Mouse (Mus musculus): ENCODE results near the gene Nhp2. TPM values are rescaled to one million over a fixed set of nuclear protein-coding genes. Genes with fewer than 3 reads are reported as not detected.
"Not testable (repeated sequence)": the region's sequence is repeated elsewhere in the genome, so short reads cannot be mapped to it uniquely, and the experiment has no call there.

Nhp2 gene
- total RNA-seq, 2 experiments from 2014 or later: 44.8 to 48.4 TPM

DNA sequence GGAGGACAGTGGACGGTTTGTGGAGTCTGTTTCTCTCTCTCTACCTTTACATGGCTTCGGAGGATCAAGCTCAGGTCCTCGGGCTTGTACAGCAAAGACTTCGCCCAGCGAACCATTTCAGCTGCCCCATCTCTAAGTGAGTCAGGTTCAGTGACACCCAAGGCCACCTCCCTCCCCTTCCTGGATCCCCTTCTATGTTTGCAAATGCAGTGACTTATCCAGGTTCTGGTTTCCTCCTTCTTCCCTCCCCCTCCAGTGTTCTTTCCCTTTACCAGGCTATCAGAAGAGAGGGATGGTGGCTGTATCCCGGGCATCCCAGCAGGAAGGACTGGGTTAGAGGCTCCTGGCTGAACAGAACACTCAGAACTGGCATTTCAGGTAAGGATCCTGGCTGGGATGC lies 34.2 kb downstream of the Nhp2 start:
- DNase-seq (ENCODE audit: low spot score in 2 of 2): no peak

DNA sequence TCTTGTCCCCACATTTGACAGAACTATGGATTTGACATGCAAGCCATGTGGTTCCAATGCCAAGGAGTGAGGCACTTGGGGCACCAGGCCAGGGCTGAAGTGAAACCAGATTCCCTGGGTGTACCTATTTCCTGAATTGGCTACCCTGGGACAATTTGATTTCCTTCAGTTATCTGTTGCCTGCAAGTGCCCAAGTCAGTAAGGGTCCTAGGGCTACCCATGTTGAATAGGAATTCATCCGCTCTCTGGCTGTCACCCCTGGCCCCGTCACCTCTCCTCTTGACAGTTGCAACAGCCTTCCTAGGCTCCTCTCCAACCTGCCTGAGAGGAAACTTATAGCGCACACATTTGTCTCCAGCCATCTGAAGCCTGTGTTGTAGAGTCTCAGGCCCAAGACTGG lies 35.4 kb downstream of the Nhp2 start:
- DNase-seq (ENCODE audit: low spot score in 2 of 2): no peak

DNA sequence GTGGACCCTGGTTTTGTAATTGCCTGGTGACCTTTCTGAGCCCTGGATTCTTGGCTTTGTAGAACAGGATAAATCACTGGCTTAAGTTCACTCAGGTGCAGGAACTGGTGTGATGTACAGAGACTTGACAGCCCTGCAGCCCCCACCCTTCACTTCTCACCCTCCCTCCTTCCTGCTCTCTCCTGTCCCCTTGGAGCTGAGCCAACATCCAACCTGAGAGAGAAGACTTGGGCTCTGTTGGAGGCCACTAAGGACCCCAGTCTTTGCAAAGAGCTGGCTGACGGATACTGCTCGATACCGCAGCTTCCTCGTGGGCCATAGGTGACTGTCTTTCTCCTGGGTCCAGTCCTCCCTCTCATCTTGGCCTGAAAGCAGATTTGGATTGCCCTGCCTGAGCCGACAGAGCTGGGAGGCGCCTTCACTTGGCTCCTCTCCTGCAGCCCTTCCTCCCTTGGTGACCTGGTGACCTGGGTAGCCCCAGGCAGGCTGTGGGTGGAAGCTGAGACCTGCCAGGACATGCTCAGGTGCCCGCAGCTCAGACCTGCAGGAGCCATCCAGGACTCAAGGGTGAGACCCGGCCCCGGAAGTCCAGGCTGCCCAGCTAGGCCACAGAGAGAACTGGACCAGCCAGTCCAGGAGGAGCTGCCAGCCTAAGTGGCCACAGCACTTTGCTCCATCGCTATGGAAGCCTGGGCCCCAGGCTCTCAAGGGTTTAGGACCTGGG lies 37.4 kb downstream of the Nhp2 start:
- no peak for DNase-seq (ENCODE audit: low spot score in 2 of 2)

DNA sequence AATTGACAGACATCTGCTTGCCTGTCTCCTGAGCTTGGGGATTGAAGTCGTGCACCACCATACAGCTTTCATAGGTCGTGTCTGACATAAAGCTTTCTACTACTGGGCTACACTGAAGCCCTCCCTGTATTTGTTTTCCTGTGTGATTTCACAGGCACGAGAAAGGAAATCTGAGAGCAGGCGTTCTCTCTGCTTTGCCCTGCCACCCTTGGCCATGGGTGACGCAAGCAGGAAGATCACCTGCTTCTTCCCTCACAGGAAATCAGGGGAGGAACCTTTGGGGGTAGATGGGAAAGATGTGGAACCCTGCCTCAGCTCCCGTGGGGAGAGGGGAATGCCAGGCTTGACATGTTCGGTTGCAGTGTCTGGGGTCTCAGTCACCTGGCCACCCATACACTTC lies 38.8 kb downstream of the Nhp2 start:
- no peak for DNase-seq (ENCODE audit: low spot score in 2 of 2)

DNA sequence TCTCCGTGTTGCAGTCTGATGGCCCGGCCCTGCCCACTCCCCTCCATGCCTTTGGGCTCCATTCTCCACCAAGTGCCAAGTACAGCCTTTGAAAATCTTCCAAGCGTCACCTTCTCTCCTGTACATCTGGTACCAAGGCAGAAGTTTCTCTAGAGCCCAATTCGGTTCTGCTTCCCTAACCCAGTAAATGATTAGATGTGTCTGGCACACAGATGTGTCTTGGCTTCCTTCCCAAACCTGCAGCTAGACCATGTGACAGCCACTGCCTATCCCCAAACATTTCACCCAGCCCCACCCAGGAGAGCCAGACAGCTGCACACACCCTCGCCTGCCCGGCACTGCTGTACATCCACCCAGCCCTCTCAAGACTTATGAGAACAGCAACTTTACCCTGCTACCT lies 39.2 kb downstream of the Nhp2 start:
- DNase-seq (ENCODE audit: low spot score in 2 of 2): no peak

DNA sequence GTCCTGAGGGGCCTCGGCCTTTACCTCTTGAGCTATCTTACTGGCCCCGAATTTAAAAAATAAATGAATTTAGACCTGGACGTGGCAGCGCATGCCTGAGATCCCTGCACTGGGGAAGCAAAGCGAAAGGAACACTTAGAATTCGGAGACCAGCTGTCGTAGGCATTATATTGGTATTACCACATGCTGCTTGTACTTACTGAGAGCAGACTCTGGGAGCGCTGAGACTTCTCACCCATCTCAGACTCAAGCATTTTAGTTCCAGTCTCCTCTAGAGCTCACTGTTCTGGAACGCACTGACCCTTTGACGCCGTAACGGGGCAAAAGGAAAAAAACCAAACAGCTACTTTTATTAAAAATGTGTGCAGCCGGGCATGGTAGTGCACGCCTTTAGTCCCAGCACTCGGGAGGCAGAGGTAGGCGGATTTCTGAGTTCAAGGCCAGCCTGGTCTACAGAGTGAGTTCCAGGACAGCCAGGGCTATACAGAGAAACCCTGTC lies 42.4 kb downstream of the Nhp2 start:
- DNase-seq (ENCODE audit: low spot score in 2 of 2): no peak

DNA sequence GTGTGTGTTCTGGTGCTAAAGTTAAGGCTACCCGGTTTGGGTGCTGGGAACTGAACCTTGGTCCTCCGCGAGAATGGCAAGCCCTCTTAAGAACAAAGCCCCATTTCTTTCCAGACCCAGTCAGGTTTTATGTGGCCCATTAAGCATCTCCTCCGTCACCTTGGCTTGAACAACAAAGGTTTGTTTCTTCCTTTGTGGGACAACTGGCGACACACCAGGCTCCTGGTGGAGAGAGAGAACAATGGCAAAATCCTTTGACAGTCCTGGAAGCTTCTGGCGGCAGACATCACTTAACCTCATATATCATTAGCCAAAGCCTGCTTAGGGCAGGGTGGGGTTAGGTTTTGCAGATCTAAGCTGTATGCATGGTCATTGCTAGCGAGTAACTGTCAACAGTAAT lies 43.1 kb downstream of the Nhp2 start:
- no peak for DNase-seq (ENCODE audit: low spot score in 2 of 2)

DNA sequence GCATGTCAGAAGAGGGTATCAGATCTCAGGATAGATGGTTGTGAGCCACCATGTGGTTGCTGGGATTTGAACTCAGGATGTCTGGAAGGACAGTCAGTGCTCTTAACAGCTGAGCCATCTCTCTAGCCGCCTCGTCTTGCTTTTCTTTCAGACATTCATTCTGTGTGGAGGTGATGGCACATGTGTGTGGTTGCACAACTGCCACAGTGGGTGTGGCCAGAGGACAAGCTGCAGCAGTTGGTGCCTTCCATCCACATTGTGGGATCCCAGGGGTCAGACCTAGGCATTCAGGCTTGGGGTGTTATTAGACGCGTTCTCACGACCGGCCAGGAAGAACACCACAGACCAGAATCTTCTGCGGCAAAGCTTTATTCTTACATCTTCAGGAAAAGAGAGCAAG lies 45.2 kb downstream of the Nhp2 start:
- not testable (repeated sequence) for DNase-seq (ENCODE audit: low spot score in 2 of 2)

DNA sequence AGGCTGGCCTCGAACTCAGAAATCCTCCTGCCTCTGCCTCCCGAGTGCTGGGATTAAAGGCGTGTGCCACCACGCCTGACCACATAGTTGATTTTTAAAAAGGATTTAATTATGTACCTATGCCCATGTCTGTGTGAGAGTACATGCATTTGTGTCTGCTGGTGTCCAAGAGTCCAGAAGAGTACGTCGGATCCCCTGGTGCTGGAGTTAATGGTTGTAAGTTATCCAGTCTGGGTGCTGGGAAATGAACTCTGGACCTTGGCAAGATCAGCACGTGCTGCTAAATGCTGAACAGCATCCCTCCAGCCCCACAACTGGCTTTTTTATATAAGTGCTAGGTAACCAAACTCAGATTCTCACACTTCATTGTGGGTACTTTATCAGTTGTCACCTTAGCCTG lies 51.3 kb downstream of the Nhp2 start:
- no peak for DNase-seq (ENCODE audit: low spot score in 2 of 2)

DNA sequence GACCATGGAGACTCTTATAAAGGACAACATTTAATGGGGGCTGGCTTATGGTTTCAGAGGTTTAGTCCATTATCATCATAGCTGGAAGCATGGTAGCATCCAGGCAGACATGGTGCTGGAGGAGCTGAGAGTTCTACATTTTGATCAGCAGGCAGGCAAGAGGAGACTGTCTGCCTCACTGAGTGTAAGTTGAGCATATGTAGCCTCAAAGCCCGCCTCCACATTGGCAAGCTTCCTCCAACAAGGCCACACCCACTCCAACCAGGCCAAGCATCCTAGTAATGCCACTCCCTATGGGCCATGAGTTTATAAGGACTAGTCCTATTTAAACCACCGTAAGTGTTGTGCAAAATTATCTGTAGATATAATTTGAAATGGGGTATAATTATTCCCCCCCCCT lies 51.8 kb downstream of the Nhp2 start:
- no peak for DNase-seq (ENCODE audit: low spot score in 2 of 2)

DNA sequence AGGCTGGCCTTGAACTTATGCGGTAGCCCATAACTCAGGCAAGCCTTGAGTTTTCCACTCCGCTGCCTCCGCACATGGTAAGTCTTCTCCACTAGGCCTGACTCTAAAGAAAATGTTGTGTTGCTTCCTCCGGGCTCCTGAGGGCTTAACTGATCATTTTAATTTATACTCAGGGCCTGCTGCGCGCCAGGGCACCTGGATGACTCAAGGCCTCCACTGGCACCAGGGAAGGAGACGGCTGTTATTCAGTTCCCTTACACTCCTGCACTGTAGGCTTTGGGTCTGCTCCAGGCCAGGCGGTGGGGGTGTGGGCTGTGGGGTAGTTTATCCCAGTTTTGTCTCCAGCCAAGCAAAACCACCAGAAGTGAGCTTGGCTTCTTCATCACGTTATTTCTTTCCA lies 53.8 kb downstream of the Nhp2 start:
- no peak for DNase-seq (ENCODE audit: low spot score in 2 of 2)

Other genes starting within 250 kb of the Nhp2 start
- 1 to 10 TPM; 6.7 to 7.1 TPM for gene Phykpl, start 35.0 kb upstream of the Nhp2 start, total RNA-seq (2021)
- gene Hnrnpab, start 12.9 kb upstream of the Nhp2 start, total RNA-seq (2021): 100 to 1,000 TPM; 132 TPM
- gene Rmnd5b, start 16.2 kb downstream of the Nhp2 start, total RNA-seq (2021): 10 to 100 TPM; 59.9 to 60.3 TPM
- 10 to 100 TPM; 15.2 to 19.0 TPM for gene N4bp3, start 31.1 kb downstream of the Nhp2 start, total RNA-seq (2021)
- 1 to 10 TPM; 2.1 to 2.2 TPM for gene D930048N14Rik, start 31.2 kb downstream of the Nhp2 start, total RNA-seq (2021)
- 10 to 100 TPM; 37.3 to 37.8 TPM for gene 0610009B22Rik, start 69.1 kb downstream of the Nhp2 start, total RNA-seq (2021)
- gene Sec24a, start 143.9 kb downstream of the Nhp2 start, total RNA-seq (2021): 10 to 100 TPM; 17.3 to 18.7 TPM
- 10 to 100 TPM; 67.7 to 71.7 TPM for gene Sar1b, start 144.0 kb downstream of the Nhp2 start, total RNA-seq (2021)
- 10 to 100 TPM; 65.4 to 70.5 TPM for gene Jade2, start 237.9 kb downstream of the Nhp2 start, total RNA-seq (2021)

All from left cerebral cortex, adult 18-20 months (tissue).